Mouse (Mus musculus) heart, postnatal 0 days (tissue): Measurements from ENCODE around the gene Dcdc2b.

ENCODE experiments used
- CTCF ChIP-seq: IDR thresholded peaks from 2 replicates; pipeline ENCODE4 v1.5.1; 2016; ENCODE audit warnings: antibody characterized with exemption, control low read depth, low read depth
- EP300 ChIP-seq: IDR thresholded peaks from 2 replicates; pipeline ENCODE4 v1.6.1; 2016; ENCODE audit warnings: antibody characterized with exemption, low read depth

DNA sequence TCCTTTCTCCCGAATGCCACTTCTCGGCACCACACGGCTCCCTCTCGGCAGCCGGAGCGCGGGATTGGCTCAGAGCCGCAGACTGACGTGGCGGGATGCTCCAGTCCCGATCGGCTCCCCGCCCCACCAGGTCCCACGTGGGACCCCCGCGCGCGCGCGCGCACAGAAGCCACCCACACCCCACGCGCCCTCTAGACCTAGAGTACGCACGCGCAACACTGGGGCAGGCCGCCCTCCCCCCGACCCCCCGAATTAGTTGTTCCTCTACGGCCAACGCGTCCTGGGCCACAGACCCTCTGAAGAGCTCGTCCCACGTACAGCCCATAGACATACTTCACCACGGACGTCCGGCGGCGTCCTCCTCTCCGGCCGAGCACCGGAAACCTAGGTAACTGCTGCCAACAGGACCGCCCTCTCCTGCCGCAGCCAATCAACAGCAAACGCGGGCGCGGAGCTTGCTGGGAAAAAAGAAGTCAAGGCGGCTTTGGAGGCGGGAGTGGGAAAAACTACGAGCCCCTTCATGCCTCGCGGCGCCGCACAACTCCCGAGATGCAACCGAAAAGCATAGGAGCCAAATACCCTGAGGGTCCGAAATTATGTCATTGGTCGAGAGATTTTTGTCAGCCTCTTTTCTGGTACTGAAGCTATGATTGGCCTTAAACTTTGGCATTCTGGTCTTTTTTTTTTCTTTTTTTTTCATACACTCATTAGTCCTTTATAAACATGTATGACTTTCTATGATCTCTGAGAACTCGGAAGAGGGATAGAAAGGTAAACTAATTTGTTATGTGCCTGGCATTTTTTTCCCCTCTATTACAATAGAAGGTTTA lies 26.8 kb upstream of the Dcdc2b start, which contains the start of gene Txlna:
- TF ChIP-seq CTCF, result no peak
- TF ChIP-seq EP300, result peak; percentile 44; the same call in 1 of the 2 replicates
